Mouse (Mus musculus) right cerebral cortex, postnatal 4 days (tissue): Measurements from ENCODE around the gene Syvn1.

ENCODE experiments used
- DNase-seq: peaks from one replicate; pipeline ENCODE4 v3.0.0-alpha.2; 2022

The Syvn1 gene

DNA sequence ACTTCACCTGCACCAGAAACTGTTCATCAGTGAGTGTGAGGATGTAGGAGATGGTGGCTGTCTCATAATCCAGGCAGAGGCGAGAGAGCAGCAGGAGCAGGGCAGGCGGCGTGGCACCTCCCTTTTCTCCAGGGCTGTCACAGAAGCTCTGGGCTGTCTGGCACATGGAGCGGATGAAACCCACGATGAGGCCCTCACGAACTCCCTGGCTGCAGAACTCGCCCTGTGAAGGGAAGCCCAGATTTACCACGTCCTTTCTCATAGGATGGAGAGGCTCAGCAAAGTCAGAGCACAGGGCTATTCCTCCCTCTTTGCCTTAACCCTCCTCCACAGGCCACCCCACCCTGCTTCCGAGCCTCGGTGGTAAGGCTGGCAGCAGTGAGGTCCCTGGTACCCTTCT, 23.5 kb downstream of the Syvn1 start:
- DNase-seq: no peak

DNA sequence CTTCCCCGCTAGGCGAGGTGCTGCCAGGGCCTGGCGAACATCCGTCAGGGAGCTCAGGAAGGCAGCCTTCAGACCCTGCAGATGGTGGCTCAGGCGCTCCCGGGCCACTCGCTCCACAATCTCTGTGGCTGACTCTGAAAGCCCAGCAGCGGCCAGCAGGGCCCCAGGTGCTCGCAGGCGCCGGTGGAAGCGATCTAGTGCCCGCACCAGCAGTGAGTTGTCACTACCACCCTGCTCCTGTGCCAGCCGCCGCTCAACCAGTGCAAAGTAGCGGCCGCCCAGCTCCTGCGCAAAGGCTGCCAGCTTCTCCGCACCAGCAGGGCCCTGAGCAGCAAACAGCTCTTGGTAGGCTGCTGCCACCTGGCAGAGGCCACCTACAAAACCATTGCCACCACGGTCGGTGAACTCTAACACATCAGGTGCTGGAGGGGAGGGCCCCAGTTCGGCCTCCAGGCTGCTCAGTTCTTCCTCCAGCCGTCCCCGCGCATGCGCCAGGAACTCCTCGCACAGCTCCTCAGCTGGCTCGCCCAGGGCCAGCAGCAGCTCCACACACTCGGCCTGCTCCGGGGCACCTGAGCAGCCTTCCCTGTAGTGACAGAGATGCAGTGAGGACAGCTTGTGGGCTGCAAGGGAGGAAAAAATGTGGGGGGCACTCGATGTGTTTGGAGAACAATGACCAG, 24.3 kb downstream of the Syvn1 start:
- no peak for DNase-seq

DNA sequence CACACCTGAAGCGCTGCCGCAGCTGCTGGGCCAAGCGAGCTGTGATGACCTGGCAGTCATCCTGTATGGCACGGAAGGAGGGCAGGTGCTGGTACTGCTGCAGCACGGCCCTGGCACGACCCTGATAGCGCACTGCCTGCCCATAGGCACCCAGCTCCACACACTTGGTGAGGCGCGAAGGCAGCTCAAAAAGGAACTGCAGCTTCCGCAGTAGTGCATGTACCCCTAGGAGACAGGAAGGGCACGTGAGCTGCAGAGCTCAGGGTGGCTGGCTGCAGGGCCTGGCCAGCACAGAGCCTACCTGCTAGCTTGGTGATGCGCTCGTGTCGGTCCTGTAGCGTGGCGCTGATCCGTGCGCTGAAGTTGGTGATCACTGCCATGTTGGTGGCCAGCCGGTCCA, 24.9 kb downstream of the Syvn1 start:
- DNase-seq: no peak

DNA sequence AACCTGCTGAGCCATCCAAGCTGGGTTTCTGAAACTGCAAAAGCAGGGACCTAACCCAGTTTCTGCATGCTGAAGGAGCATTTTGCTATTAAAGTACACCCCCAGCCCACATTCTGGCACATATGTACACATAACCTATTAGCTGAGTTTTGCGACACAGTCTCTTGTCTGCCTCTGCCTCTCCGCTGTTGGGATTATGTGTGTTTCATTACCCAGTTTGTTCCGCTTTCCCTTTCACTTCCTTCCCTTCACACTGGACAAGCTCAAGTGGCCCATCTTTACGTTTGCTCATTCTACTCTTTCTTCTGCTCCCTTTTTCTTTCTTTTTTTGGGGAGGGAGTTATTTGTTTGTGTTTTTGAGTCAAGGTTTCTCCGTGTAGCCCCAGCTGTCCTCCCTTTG, 27.5 kb downstream of the Syvn1 start:
- DNase-seq: no peak

DNA sequence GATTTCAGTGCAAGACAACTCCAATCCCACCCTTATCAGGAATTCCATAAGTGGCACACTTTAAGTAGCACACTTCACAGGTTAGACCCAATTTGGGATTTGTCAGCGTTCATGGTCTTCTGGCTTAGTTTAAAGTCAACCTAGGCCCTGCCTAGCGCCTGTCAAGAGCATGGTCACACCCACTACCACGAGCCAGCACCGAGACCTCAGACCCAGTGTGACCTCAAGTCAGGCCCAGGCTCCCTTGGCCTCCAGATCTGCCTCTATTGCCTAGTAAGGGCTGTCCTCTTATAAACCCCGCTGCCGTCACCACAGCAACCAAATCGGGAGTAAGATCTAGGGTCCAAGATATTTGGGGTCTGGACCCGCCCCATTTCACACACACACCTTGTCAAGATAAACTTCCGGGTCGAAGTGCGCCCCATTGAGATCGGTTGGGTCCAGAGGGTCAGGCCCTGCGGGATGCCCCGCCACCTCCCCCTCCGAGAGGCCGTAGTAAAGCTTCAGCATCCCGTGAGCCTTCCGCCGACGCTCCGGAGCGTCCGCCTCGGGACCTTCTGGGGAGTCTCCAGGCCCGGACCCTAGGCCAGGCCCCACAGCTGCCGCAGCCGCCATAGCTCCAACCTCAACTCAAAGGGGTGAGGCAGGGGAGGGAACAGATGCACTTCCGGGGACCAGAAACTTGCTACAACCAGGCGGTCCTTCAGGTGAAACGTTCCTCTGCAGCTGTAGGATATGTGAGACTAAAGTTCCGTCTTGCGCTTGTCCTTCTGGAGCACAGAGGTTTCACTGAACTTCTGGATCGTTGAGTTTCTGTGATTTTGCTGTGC, 30.4 kb downstream of the Syvn1 start, which contains the start of gene Vps51:
Gene Vps51, minus strand, starts transcription at position 668 of the 830 bp plus-strand sequence.
- DNase-seq: peak; percentile 74

DNA sequence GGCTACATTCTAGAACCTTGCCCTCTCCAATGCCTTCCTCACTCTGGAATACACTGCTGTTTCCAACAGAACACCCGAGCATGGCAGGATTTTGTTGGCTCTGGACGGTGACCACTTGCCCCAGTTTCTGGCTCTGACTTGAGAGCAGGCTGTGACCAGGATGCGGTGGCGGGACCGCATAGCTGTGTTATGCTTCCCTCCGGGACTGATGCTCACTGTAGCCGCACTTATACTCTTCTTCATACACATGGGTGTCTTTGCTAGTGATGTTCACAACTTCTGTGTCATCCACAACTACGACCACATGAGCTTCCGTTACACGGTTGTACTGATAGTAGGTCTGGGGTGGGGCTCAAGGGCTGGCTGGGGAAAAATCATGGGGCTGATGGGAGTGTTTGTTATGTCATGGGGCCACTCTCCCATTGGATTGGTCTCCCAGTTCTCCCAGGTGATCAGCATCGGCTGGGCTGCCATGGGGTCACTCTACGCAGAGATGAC, 33.7 kb downstream of the Syvn1 start, which contains the start of gene Tmem262:
Gene Tmem262, plus strand, starts transcription at position 51 of the 498 bp plus-strand sequence.
- DNase-seq: no peak

DNA sequence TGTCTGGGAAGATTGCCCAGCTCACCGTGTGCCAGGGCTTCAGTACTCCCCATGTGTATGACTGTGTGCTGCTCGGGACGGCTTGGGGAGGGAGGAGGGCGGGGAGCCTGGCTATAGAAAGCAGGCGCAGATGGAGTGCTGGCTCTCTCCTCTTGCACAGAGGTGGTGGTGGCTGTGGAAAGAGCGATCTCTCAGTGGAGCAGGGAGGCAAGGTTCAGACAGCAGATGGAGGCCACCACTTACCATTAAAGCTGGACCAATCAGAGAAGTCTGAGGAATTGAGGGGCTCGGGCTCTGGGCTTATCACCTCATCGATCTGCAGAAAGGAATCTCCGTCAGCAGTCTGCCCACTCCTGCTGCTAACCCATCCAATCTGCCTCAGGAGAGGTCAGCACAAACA, 35.8 kb downstream of the Syvn1 start, which contains the start of gene Gm28374:
Gene Gm28374, minus strand, starts transcription at position 101 of the 400 bp plus-strand sequence.
- no peak for DNase-seq

DNA sequence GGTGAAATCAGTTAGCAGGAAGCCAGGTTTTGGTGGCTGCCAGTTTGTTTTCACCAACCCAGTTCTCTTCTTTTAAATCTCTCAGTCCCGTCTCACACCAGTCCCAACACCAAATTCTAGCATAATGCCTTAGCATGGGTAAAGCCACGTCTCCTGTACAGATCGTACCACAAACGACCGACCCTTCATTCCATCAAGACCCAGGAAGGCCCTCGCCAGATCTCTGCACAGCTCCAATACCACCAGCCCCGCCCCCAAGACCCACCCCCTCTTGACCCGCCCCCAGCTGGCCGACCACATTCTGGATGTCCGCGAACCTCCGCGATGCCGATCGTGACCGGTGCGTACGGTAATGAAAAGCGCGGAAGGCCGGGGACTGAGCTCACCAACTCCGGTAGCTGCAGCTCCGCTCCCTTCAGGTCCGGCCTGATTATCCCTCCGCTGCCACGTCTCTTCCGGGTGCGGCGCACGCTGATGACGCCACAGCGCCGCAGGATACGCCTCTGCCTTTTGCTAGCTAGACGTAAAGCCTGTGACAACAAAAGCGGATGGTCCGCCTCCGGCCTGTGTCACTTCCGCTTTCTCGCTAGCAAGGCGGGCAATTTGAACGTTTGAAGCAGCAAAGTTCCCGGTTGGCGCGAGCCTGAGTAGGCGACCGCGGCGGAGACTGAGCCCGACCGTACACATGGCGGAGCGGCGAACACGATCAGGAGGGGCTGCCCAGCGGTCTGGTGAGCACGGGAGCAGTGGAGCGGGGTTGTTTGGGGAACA, 38.3 kb downstream of the Syvn1 start, which contains the start of the genes Zfpl1 and Cdca5:
Gene Zfpl1, minus strand, starts transcription at position 479 of the 771 bp plus-strand sequence.
Gene Cdca5, plus strand, starts transcription at position 506 of the 771 bp plus-strand sequence.
- peak; percentile 92 for DNase-seq

DNA sequence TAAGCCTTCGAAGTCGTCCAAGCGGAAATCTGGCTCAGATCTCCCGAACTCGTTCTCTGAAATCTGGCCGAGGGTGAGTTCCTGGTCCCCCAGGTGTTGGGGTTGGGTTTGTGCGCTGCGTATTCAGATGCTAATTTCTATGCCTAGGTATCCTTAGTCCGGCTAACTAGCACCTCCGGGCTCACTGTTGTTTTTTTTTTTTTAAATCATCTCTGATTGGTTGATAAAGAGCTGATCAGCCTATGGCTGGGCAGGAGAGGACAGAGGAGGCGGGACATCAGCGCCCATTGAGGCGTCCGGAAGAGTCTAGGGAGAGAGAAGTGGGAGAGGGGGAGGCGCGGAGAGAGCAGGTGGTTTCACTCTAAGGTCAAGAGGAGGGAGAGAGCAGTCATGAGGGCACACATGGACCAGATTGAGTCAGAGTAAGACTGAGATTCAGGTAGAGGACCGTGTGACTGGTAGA, 39.1 kb downstream of the Syvn1 start:
- DNase-seq: no peak

DNA sequence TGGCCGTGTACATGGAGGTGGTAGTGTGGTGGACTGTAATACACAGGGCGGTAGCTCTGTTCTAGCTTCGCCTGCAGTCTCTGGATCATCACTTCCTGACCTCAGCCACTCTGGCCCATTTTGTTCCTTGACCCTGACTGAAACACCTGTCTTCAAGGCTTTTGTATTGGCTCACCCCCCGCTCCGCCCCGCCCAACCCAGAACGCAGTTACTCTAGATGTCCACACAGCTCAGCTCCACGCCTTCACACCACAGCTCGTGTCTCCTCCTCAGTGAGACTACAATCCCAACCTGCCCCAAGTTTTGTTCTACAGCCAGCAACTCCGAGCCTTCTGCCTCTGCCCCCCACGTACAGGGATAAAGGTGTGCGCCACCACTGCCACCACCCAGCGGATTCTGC, 42.5 kb downstream of the Syvn1 start:
- DNase-seq: no peak

DNA sequence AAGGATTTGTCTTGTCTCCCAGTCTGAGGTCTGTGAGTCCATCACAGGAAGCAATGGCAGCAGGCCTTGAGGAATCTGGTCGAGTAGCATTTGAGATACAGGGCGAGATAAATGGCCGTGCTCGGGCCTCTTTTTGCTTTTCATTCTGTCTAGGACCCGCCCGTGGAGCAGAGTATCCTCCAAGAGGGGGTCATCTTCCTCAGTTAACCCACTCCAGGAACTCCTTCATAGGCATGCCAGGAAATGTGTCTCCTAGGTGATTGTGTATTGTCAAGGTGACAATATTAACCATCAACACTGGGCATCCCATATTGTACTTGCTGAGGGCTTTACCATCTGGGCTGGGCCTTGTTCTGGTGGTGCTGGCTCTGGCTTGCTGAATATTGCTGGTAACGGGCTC, 47.7 kb downstream of the Syvn1 start, which contains the start of gene AC131692.1:
Gene AC131692.1, plus strand, starts transcription at position 301 of the 400 bp plus-strand sequence.
- DNase-seq: no peak

DNA sequence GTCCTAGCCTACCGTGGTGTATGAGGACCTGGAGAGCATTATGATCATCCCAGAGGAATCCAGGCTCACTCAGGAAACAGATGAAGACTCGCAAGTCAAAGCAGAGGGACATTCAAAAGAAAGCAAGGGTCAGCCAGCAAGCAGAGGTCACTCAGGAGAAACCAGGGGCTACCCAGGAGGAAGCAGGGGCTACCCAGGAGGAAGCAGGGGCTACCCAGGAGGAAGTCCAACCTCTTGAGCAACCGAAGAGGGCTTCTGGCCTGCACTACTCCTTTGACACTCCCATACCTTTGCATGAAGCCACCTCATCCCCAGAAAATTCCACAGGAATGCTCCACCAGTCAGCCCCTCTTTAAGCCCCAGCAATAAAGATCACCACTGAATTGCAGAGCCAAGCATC, 51.5 kb downstream of the Syvn1 start:
- DNase-seq: no peak

DNA sequence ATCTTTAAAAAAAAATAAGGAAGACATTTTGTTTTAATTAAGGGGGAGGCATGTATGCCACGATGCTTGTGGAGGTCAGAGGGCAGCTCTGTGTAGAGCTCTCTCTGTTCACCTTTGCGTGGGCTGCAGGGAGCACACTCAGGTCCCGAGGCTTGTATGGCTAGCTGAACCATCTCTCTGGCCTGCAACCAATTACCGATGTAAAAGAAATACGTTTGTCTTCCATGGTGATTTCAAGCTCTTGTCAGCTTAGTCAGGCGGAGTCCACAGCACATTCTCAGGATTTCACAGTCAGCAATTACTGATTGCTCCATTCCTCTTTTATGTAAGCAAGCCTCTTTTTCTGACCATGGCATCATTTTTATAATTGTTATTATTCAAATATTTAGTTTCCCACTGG, 54.8 kb downstream of the Syvn1 start:
- DNase-seq: no peak

DNA sequence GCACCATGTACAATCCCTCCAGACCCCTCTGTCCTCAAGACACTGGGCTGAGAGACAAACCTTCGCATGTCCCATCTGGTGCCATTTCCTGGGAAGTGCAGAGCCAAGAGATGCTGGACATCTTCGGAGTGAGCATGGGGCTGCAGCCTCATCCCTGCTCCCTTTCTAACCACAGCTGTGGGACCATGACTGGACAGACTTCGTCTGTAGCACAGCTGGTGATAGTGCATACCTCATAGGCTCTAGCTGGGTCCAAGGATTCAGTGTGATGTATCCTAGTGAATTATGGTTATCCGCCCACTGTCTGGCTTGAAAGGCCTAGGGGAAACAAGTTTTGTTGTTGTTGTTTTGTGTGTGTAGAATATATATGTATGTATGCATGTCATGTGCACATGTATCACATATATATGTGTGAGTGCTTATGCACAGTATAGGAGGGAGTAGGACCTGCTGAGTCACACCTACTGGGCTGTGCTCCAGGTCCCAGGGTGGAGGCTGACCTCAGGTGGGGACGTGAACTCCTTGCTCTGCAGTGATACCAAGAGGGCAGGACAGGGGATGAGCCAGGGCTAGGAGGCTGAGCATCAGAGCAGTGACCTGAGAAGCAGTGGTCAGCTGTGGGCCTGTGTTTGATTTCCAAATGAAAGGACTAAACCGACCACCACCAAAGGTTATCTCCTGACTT, 55.9 kb downstream of the Syvn1 start:
- DNase-seq: no peak
